In genomic region chr16:86765974-86766373, GRCm38 (mm10) we compare ENCODE assay signal across 20 mouse cellular contexts.
A peak's percentile ranks its signal among the peaks of the same experiment; 100 is the strongest.
DNase-seq lines count a peak whose midpoint lies in the region; ATAC-seq and TF ChIP-seq lines count a peak whose summit lies in the region.
"Had no signal": no experiment of that assay in that cellular context is flagged by ENCODE, and none has a peak within 500 bp of the region (broad histone marks: within the 10 kb centered on the region; RNA-seq: fewer than 3 reads in every experiment).

No protein-coding gene starts in this region.

- DNase-seq in gastrocnemius, adult 18-20 months (ENCODE audit: low spot score): peak; percentile 5
- DNase-seq in gastrocnemius, postnatal 25 days: no peak
- peak; percentile 11 for DNase-seq in lung, postnatal 0 days (ENCODE audit: low spot score)
- DNase-seq in lung, postnatal 4 days: no peak
- no peak for DNase-seq in adrenal gland, postnatal 14 days
- DNase-seq: adrenal gland, postnatal 25 days; cerebellum, adult 2 months; gastrocnemius, postnatal 36 days; kidney, adult 2 months; kidney, postnatal 36 days; layer of hippocampus, adult 9-11 months; liver; right cerebral cortex, postnatal 25 days had no signal

- H3K4me3 ChIP-seq in lung, postnatal 0 days (ENCODE audit: low read depth, low read length): no peak overlapping the region
- no peak overlapping the region for H3K4me3 ChIP-seq in embryonic facial prominence, embryonic 12.5 days
- H3K4me3 ChIP-seq in limb, embryonic 15.5 days: no peak overlapping the region
- H3K4me3 ChIP-seq: heart, embryonic 12.5 days; lung, embryonic 15.5 days; midbrain, embryonic 10.5 days had no signal

- H3K4me1 ChIP-seq in lung, postnatal 0 days (ENCODE audit: insufficient read depth, low read depth, low read length): no peaks in the 10 kb centered on the region
- 0 out of 2 replicates have a peak, but pooled peaks cover 7% of the 10 kb centered on the region for H3K4me1 ChIP-seq in embryonic facial prominence, embryonic 12.5 days
- H3K4me1 ChIP-seq in limb, embryonic 15.5 days: 0 out of 2 replicates have a peak, but pooled peaks cover 4% of the 10 kb centered on the region
- H3K4me1 ChIP-seq: heart, embryonic 12.5 days; lung, embryonic 15.5 days; midbrain, embryonic 10.5 days had no signal

- H3K4me2 ChIP-seq in lung, postnatal 0 days (replicated peaks; ENCODE audit: low read depth, low read length): no peak overlapping the region
- no peak overlapping the region for H3K4me2 ChIP-seq in embryonic facial prominence, embryonic 12.5 days (replicated peaks)
- no peak overlapping the region for H3K4me2 ChIP-seq in limb, embryonic 15.5 days
- H3K4me2 ChIP-seq: heart, embryonic 12.5 days; lung, embryonic 15.5 days had no signal

- 52% methylated on average over 8 of the region's 8 CpGs for WGBS in lung, postnatal 0 days
- WGBS in embryonic facial prominence, embryonic 12.5 days: 53% methylated on average over 8 of the region's 8 CpGs
- WGBS in limb, embryonic 15.5 days: 36% methylated on average over 8 of the region's 8 CpGs

- no peak for TF ChIP-seq CTCF in lung, postnatal 0 days (IDR thresholded peaks at IDR 0.05)

- no peak overlapping the region for H3K9ac ChIP-seq in lung, postnatal 0 days (replicated peaks; ENCODE audit: low read depth)
- no peak overlapping the region for H3K9ac ChIP-seq in embryonic facial prominence, embryonic 12.5 days
- H3K9ac ChIP-seq in limb, embryonic 15.5 days: no peak overlapping the region
- H3K9ac ChIP-seq: heart, embryonic 12.5 days; lung, embryonic 15.5 days had no signal

- no peaks in the 10 kb centered on the region for H3K36me3 ChIP-seq in lung, postnatal 0 days (ENCODE audit: insufficient read depth, low read length)
- H3K36me3 ChIP-seq in embryonic facial prominence, embryonic 12.5 days: no peaks in the 10 kb centered on the region
- H3K36me3 ChIP-seq in limb, embryonic 15.5 days: no peaks in the 10 kb centered on the region
- H3K36me3 ChIP-seq: heart, embryonic 12.5 days; lung, embryonic 15.5 days; midbrain, embryonic 10.5 days had no signal

- TF ChIP-seq EP300 in lung, postnatal 0 days (IDR thresholded peaks at IDR 0.05): no peak

- ATAC-seq in lung, postnatal 0 days: no peak
- ATAC-seq in embryonic facial prominence, embryonic 12.5 days (ENCODE audit: insufficient number of reproducible peaks, insufficient read depth, low FRiP score, low TSS enrichment): no peak
- no peak; the same call in 1 of the 2 replicates for ATAC-seq in limb, embryonic 15.5 days (ENCODE audit: insufficient number of reproducible peaks, low FRiP score, low TSS enrichment, low read depth)
- no peak for ATAC-seq in erythroid progenitor cell, adult 5-6 weeks (replicated peaks; ENCODE audit: low FRiP score, poor library complexity, severe bottlenecking)

- no peaks in the 10 kb centered on the region for H3K27me3 ChIP-seq in lung, postnatal 0 days (replicated peaks; ENCODE audit: insufficient read depth, low read length)
- H3K27me3 ChIP-seq in embryonic facial prominence, embryonic 12.5 days: no peaks in the 10 kb centered on the region
- no peaks in the 10 kb centered on the region for H3K27me3 ChIP-seq in limb, embryonic 15.5 days
- H3K27me3 ChIP-seq: CH12.LX; heart, embryonic 12.5 days; lung, embryonic 15.5 days had no signal

- no peak overlapping the region for H3K27ac ChIP-seq in lung, postnatal 0 days (ENCODE audit: low read length)
- 0 out of 2 replicates have a peak overlapping the region, but pooled peaks have one; percentile 4 for H3K27ac ChIP-seq in embryonic facial prominence, embryonic 12.5 days
- H3K27ac ChIP-seq in limb, embryonic 15.5 days: peak overlapping the region; percentile 55
- H3K27ac ChIP-seq: lung, embryonic 15.5 days; midbrain, embryonic 10.5 days had no signal

- no peaks in the 10 kb centered on the region for H3K9me3 ChIP-seq in lung, postnatal 0 days (ENCODE audit: low read length)
- H3K9me3 ChIP-seq in embryonic facial prominence, embryonic 12.5 days: no peaks in the 10 kb centered on the region
- no peaks in the 10 kb centered on the region for H3K9me3 ChIP-seq in limb, embryonic 15.5 days
- H3K9me3 ChIP-seq: heart, embryonic 12.5 days; lung, embryonic 15.5 days; midbrain, embryonic 10.5 days had no signal

Comparison
In these comparisons a context has a peak if more than half of its experiments do, and no peak if none do; other contexts are left out.
1. DNase-seq: peak in gastrocnemius, adult 18-20 months (single experiment) and lung, postnatal 0 days (single experiment); none in gastrocnemius, postnatal 25 days (single experiment), lung, postnatal 4 days (0 of 2) and adrenal gland, postnatal 14 days (single experiment).